Mouse (Mus musculus): Measurements from ENCODE around the gene Gm5741. TPM values are rescaled to one million over a fixed set of nuclear protein-coding genes. Genes with fewer than 3 reads are reported as not detected.
A peak's percentile ranks its signal among the peaks of the same experiment; 100 is the strongest.

The Gm5741 gene
- polyA plus RNA-seq, 1 experiment from 2014 or later: not detected

GRCm38 (mm10) chr8:85080214-85080531 is 12.4 kb upstream of the Gm5741 start:
- ATAC-seq: no peak
- WGBS: under 1% methylated on average over 25 of the region's 25 CpGs
- peaks cover 16% of the 10 kb centered on the region for H3K4me1 ChIP-seq (ENCODE audit: control insufficient read depth, insufficient read depth, low read length)
- no peaks in the 10 kb centered on the region for H3K27me3 ChIP-seq (replicated peaks; ENCODE audit: control insufficient read depth, insufficient read depth, low read length)
- H3K4me2 ChIP-seq (ENCODE audit: low read depth, low read length): peak overlapping the region; percentile 90
- H3K27ac ChIP-seq (ENCODE audit: low read length): peak overlapping the region; percentile 85; the same call in 1 of the 2 replicates
- H3K9ac ChIP-seq (ENCODE audit: low read depth, low read length): peak overlapping the region; percentile 96
- H3K4me3 ChIP-seq (ENCODE audit: low read length): peak overlapping the region; percentile 95
- 0 out of 2 replicates have a peak, but pooled peaks cover under 1% of the 10 kb centered on the region for H3K36me3 ChIP-seq (ENCODE audit: control insufficient read depth, insufficient read depth, low read length)
- H3K9me3 ChIP-seq (ENCODE audit: control insufficient read depth, low read length): no peaks in the 10 kb centered on the region

- peak; percentile 45; the same call in 1 of the 2 replicates for ATAC-seq
- H3K4me2 ChIP-seq (ENCODE audit: low read depth, low read length): no peak overlapping the region
- peaks cover 18% of the 10 kb centered on the region for H3K4me1 ChIP-seq (ENCODE audit: control insufficient read depth, insufficient read depth, low read length)
- H3K27ac ChIP-seq (ENCODE audit: low read length): no peak overlapping the region
- H3K27me3 ChIP-seq (replicated peaks; ENCODE audit: control insufficient read depth, insufficient read depth, low read length): no peaks in the 10 kb centered on the region
- H3K36me3 ChIP-seq (ENCODE audit: control insufficient read depth, insufficient read depth, low read length): 0 out of 2 replicates have a peak, but pooled peaks cover 2% of the 10 kb centered on the region
- H3K9ac ChIP-seq (ENCODE audit: low read depth, low read length): no peak overlapping the region
- no peak overlapping the region for H3K4me3 ChIP-seq (ENCODE audit: low read length)
- 0% methylated on average over 2 of the region's 2 CpGs for WGBS
- no peaks in the 10 kb centered on the region for H3K9me3 ChIP-seq (ENCODE audit: control insufficient read depth, low read length)
These were observed 9.2 kb upstream of the Gm5741 start for GRCm38 (mm10) chr8:85076993-85077392.

GRCm38 (mm10) chr8:85076001-85076400 is 8.2 kb upstream of the Gm5741 start:
- H3K9me3 ChIP-seq (ENCODE audit: control insufficient read depth, low read length): no peaks in the 10 kb centered on the region
- no peak overlapping the region for H3K4me2 ChIP-seq (ENCODE audit: low read depth, low read length)
- H3K4me3 ChIP-seq (ENCODE audit: low read length): no peak overlapping the region
- H3K4me1 ChIP-seq (ENCODE audit: control insufficient read depth, insufficient read depth, low read length): peaks cover 15% of the 10 kb centered on the region
- ATAC-seq: no peak
- no peak overlapping the region for H3K27ac ChIP-seq (ENCODE audit: low read length)
- 0 out of 2 replicates have a peak, but pooled peaks cover 2% of the 10 kb centered on the region for H3K36me3 ChIP-seq (ENCODE audit: control insufficient read depth, insufficient read depth, low read length)
- H3K27me3 ChIP-seq (replicated peaks; ENCODE audit: control insufficient read depth, insufficient read depth, low read length): no peaks in the 10 kb centered on the region
- WGBS: 79% methylated on average over 9 of the region's 9 CpGs
- H3K9ac ChIP-seq (ENCODE audit: low read depth, low read length): no peak overlapping the region

- Histone ChIP-seq H3K9ac (ENCODE audit: low read depth, low read length) (no peak overlapping the region), H3K4me3 (ENCODE audit: low read length) (no peak overlapping the region), H3K9me3 (ENCODE audit: control insufficient read depth, low read length) (no peaks in the 10 kb centered on the region), H3K36me3 (ENCODE audit: control insufficient read depth, insufficient read depth, low read length) (0 out of 2 replicates have a peak, but pooled peaks cover 2% of the 10 kb centered on the region), H3K27ac (ENCODE audit: low read length) (no peak overlapping the region), H3K4me2 (ENCODE audit: low read depth, low read length) (no peak overlapping the region), H3K4me1 (ENCODE audit: control insufficient read depth, insufficient read depth, low read length) (peaks cover 16% of the 10 kb centered on the region), H3K27me3 (replicated peaks; ENCODE audit: control insufficient read depth, insufficient read depth, low read length) (no peaks in the 10 kb centered on the region)
- WGBS: 85% methylated on average over 10 of the region's 10 CpGs
- ATAC-seq: no peak
These were observed 6.8 kb upstream of the Gm5741 start for GRCm38 (mm10) chr8:85074617-85075016.

- 0 out of 2 replicates have a peak, but pooled peaks cover 2% of the 10 kb centered on the region for H3K36me3 ChIP-seq (ENCODE audit: control insufficient read depth, insufficient read depth, low read length)
- WGBS: 76% methylated on average over 10 of the region's 10 CpGs
These were observed 6.4 kb upstream of the Gm5741 start for GRCm38 (mm10) chr8:85074167-85074566.

GRCm38 (mm10) chr8:85073041-85073612 is 5.3 kb upstream of the Gm5741 start:
- Histone ChIP-seq H3K4me2 (ENCODE audit: low read depth, low read length) (no peak overlapping the region), H3K9me3 (ENCODE audit: control insufficient read depth, low read length) (no peaks in the 10 kb centered on the region), H3K9ac (ENCODE audit: low read depth, low read length) (0 out of 2 replicates have a peak overlapping the region, but pooled peaks have one; percentile 4), H3K4me3 (ENCODE audit: low read length) (no peak overlapping the region), H3K36me3 (ENCODE audit: control insufficient read depth, insufficient read depth, low read length) (0 out of 2 replicates have a peak, but pooled peaks cover 2% of the 10 kb centered on the region), H3K27ac (ENCODE audit: low read length) (no peak overlapping the region), H3K27me3 (replicated peaks; ENCODE audit: control insufficient read depth, insufficient read depth, low read length) (no peaks in the 10 kb centered on the region), H3K4me1 (ENCODE audit: control insufficient read depth, insufficient read depth, low read length) (peaks cover 13% of the 10 kb centered on the region; the same call in 1 of the 2 replicates)
- WGBS: 89% methylated on average over 15 of the region's 15 CpGs
- no peak for ATAC-seq

More at GRCm38 (mm10) chr8:85074167-85074566, 6.4 kb upstream of the Gm5741 start:
- no peak overlapping the region for H3K9ac ChIP-seq (ENCODE audit: low read depth, low read length)
- no peak overlapping the region for H3K4me2 ChIP-seq (ENCODE audit: low read depth, low read length)
- H3K4me1 ChIP-seq (ENCODE audit: control insufficient read depth, insufficient read depth, low read length): peaks cover 13% of the 10 kb centered on the region; the same call in 1 of the 2 replicates
- no peak for ATAC-seq
- H3K27me3 ChIP-seq (replicated peaks; ENCODE audit: control insufficient read depth, insufficient read depth, low read length): no peaks in the 10 kb centered on the region
- no peak overlapping the region for H3K27ac ChIP-seq (ENCODE audit: low read length)
- H3K4me3 ChIP-seq (ENCODE audit: low read length): no peak overlapping the region
- H3K9me3 ChIP-seq (ENCODE audit: control insufficient read depth, low read length): no peaks in the 10 kb centered on the region

GRCm38 (mm10) chr8:85072364-85072929 is 4.7 kb upstream of the Gm5741 start:
- Histone ChIP-seq H3K4me2 (ENCODE audit: low read depth, low read length) (peak overlapping the region; percentile 85), H3K4me3 (ENCODE audit: low read length) (peak overlapping the region; percentile 91), H3K36me3 (ENCODE audit: control insufficient read depth, insufficient read depth, low read length) (0 out of 2 replicates have a peak, but pooled peaks cover 2% of the 10 kb centered on the region), H3K27me3 (replicated peaks; ENCODE audit: control insufficient read depth, insufficient read depth, low read length) (no peaks in the 10 kb centered on the region), H3K27ac (ENCODE audit: low read length) (peak overlapping the region; percentile 97), H3K4me1 (ENCODE audit: control insufficient read depth, insufficient read depth, low read length) (peaks cover 13% of the 10 kb centered on the region; the same call in 1 of the 2 replicates), H3K9me3 (ENCODE audit: control insufficient read depth, low read length) (no peaks in the 10 kb centered on the region), H3K9ac (ENCODE audit: low read depth, low read length) (peak overlapping the region; percentile 87)
- ATAC-seq: peak; percentile 7; the same call in 1 of the 2 replicates
- 33% methylated on average over 9 of the region's 9 CpGs for WGBS

GRCm38 (mm10) chr8:85071514-85072281 is 3.9 kb upstream of the Gm5741 start, which contains the start of gene Dhps:
Gene Dhps (plus strand): TSS chr8:85071757.
- Histone ChIP-seq H3K9ac (ENCODE audit: low read depth, low read length) (peak within 1 kb of the TSS; percentile 87), H3K4me3 (ENCODE audit: low read length) (peak within 1 kb of the TSS; percentile 91), H3K4me2 (ENCODE audit: low read depth, low read length) (peak within 1 kb of the TSS; percentile 85), H3K9me3 (ENCODE audit: control insufficient read depth, low read length) (no peaks in the 10 kb centered on the region), H3K4me1 (ENCODE audit: control insufficient read depth, insufficient read depth, low read length) (peaks cover 13% of the 10 kb centered on the region; the same call in 1 of the 2 replicates), H3K36me3 (ENCODE audit: control insufficient read depth, insufficient read depth, low read length) (0 out of 2 replicates have a peak, but pooled peaks cover 2% of the 10 kb centered on the region), H3K27ac (ENCODE audit: low read length) (peak within 1 kb of the TSS; percentile 97), H3K27me3 (replicated peaks; ENCODE audit: control insufficient read depth, insufficient read depth, low read length) (no peaks in the 10 kb centered on the region)
- peak; percentile 93 for ATAC-seq
- under 1% methylated on average over 68 of the region's 68 CpGs for WGBS

GRCm38 (mm10) chr8:85071041-85071440 is 3.3 kb upstream of the Gm5741 start:
- H3K4me2 ChIP-seq (ENCODE audit: low read depth, low read length): peak overlapping the region; percentile 50

More at GRCm38 (mm10) chr8:85071041-85071440, 3.3 kb upstream of the Gm5741 start:
- H3K27me3 ChIP-seq (replicated peaks; ENCODE audit: control insufficient read depth, insufficient read depth, low read length): no peaks in the 10 kb centered on the region
- H3K4me3 ChIP-seq (ENCODE audit: low read length): peak overlapping the region; percentile 91
- ATAC-seq: peak; percentile 25; the same call in 1 of the 2 replicates
- 73% methylated on average over 5 of the region's 5 CpGs for WGBS
- peak overlapping the region; percentile 97 for H3K27ac ChIP-seq (ENCODE audit: low read length)
- H3K9ac ChIP-seq (ENCODE audit: low read depth, low read length): peak overlapping the region; percentile 87
- H3K36me3 ChIP-seq (ENCODE audit: control insufficient read depth, insufficient read depth, low read length): peaks cover 2% of the 10 kb centered on the region; the same call in 1 of the 2 replicates
- H3K9me3 ChIP-seq (ENCODE audit: control insufficient read depth, low read length): no peaks in the 10 kb centered on the region
- peaks cover 13% of the 10 kb centered on the region; the same call in 1 of the 2 replicates for H3K4me1 ChIP-seq (ENCODE audit: control insufficient read depth, insufficient read depth, low read length)
